Mouse (Mus musculus) heart, postnatal 36 days (tissue): ENCODE data around the gene Ctnnd2. TPM values are rescaled to one million over a fixed set of nuclear protein-coding genes. Genes with fewer than 3 reads are reported as not detected.

Experiments used
- DNase-seq, 2 experiments: peaks; one replicate each; pipeline ENCODE4 v3.0.0; 2021 to 2022
- intact Hi-C: fragments of 180-260 bp; cut with DNase I; formaldehyde crosslinking; loops from one replicate; pipeline ENCODE4 v1.15.1; 2025
- total RNA-seq, 2 experiments: library from RNA; stranded (reverse); gene quantifications; 2 replicates each; pipeline ENCODE4 v1.2.3; 2021

The Ctnnd2 gene
- total RNA-seq, 2 experiments from 2014 or later: 0.11 to 0.25 TPM

DNA sequence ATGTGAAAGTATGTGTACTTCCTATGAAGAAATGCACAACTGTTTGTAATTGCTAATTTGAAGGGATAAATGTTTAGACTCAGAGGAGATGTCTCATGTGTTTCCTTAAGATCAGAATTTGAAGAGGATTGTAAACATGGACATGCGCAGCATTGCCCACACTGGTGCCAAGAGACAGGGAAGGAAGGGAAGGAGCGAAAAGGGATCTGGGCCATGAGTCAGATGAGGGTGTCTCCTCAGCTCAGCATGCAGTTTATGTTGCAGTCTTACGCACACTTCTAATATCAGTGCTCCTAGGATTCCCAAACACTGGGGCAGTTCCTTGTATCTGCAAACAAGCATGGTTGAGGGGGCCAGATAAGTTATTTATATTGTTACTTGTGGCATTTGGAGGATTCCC, 623.3 kb downstream of the Ctnnd2 start:
- DNase-seq: no peak
- intact Hi-C loops: no loop called here

DNA sequence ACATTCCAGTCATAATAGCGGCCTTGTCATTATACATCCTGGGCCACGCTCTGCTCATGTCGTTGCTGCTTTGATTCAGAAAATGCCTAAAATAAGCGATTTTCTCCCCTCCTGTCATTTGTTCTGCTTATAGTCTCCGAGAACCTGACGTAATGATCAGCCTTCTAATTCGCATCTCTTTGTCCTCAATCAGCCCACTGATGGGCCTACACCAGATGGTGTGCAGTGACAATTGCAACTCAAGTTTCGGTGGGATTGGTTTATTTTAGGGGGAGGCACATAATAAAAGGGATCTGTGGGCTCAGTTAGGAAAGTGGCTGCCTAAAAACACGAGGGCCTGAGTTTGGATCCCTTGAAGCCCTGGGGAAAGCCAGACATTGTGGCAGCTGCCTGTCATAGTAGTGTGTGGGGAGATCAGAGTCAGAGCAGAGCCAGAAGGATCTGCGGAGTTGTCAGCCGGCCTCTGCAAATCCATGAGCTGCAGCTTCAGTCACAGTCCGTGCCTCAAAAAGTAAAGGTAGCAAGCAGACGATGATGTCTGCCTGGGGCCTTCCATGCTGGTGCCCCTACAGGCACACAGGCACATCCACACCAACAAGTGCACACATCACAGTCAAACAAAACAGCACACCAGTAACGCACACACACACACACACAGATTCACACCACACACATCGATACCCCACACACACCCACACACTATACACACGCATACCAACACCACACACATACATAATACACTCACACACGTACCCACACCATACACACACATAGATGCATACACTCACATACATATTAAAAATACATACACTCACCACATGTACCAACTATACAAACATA, 655.3 kb downstream of the Ctnnd2 start:
- no peak for DNase-seq
- intact Hi-C loops: no loop called here

DNA sequence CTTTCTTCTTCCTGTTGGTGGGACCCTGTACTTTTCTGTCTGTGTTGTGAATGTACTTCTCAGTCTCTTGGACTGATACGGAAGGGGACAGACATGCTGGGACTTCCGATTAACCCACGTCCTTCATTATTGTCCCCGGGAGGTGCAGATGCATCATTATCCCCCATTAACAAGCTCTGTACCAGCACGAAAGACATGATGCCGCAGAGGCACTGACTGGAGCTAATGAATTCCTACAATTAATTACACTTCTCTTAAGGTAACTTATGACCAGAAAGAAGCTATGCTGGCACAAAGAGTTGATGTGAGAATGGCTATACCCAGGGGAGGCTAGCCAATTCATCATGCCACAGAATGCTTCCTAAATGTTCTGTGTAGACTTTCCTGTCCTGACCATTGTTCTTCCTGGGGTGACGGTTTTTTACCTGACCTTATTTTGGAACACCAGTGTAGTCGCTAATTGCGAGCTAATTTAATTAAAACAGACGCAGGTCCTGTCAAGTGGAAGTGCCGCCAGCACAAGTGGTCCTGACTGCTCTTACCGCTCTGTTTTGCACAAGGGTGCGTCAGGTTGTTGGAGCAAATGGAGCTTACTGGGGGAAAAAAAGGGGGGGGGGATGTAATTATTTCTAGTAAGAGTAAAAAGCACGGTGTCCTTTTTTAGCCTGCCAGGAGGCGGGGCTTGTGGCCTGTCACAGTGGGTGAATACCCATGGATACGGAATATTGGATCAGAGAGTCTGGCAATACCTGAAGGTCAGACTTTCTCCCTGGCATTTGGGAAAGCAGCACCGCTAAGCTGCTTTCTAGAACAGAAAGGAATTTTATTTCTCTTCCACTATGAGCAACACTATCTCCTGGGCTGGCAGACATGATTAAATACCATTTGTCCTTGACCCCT, 685.1 kb downstream of the Ctnnd2 start:
- intact Hi-C loops: no loop called here

DNA sequence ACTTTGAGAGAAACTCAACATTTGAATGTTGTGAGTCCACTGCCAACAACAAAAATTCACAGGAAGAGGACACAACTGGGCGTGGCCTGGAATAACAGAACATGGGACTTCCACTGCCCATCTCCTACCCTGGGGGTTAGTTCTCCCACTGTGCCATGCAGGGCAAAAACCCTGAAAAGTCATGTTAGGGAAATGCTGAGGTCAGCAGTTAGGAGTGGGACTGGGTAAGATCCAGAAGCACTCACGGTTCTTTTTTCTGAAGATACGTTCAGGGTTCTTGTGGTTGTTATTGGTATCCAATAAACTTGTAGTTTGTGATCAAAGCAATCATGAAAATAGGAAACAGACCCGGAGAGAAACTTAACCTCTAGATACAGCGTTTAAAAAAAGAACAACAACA, 695.0 kb downstream of the Ctnnd2 start:
- intact Hi-C loops: no loop called here
- DNase-seq: no peak

More for the DNA sequence above, 685.1 kb downstream of the Ctnnd2 start:
- DNase-seq: no peak

DNA sequence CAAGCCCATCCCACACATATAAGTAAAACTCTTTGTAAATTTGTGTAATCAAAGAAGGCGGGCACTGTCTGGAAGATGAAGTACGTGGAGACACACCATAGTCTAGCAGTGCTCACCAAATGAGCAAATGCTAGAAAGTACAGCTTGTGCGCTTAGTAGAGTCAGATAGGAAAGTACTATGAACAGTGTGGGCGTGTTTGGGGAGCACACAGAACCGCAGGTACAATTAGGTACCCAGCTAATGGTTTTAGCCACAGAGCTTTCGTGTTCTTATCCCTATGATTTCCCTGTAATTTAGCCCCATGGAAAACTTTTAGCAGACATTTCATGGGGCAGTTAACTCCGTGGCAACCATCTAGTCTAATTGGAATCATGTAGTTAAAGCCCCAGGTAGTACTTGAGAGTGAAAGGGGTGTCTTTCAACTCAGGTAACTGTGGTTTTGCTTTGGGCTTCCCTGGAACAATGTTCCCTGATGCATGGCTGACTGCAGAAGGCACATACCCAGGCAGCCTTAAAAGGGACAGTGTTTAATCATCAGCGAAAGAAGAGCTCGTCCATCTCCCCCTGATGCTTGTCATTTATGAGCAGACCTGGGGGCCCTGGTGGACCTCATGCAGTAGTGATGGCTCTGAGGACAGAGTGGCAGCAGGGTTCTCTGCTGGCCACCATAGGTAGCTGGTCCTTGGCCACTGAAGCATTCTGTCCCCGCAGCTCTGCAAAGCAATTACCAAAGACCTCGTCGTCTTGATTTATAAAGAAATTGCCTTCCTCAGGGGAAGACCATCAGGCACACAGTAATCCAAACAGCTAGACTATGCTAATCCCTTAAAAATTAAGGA, 697.5 kb downstream of the Ctnnd2 start:
- DNase-seq: no peak
- intact Hi-C loops: no loop called here

DNA sequence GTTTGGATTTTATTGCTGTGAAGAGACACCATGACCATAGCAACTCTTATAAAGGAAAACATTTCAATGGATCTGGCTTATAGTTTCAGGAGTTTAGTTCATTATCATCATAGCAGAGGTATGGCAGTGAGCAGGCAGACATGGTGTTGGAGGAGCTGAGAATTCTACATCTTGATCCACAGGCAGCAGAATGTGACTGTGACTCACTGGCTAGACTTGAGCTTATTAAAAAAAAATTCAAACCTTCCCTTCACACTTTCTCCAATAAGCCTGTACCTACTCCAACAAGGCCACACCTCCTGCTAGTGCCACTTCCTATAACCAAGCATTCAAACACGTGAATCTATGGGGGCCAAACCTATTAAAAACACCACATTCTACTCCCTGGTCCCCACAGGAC, 703.1 kb downstream of the Ctnnd2 start:
- DNase-seq: no peak
- intact Hi-C loops: no loop called here

DNA sequence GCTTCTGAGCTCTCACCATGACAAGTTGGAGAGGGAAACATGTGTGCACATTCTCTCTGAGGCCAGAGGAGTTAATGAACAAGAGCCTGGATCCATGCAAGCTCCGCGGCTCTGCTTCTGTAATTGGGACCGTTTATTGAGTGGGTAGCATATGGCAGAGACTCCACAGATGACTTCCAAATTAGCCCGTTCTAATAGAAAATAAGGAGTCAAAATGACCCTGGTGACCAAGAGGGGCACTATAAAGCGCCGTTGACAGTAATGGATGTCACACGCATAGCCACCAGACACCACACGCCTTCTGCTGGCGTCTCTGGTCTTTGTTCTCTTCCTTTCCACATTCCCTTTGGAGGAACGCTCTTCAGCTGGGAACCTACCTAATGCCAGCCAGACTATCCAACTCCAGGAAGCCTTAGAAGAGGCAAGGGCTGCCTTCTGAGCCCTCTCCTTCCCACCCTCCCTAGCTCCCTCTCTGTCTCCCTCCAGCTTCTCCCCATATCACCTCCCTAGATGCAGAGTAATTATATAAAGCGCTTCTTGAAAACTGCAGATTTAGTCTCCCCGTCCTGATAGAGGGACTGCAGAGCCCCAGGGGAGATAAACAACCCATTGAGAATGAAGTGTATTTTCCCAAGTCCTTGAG, 712.4 kb downstream of the Ctnnd2 start:
- DNase-seq: no peak
- intact Hi-C loops: no loop called here

DNA sequence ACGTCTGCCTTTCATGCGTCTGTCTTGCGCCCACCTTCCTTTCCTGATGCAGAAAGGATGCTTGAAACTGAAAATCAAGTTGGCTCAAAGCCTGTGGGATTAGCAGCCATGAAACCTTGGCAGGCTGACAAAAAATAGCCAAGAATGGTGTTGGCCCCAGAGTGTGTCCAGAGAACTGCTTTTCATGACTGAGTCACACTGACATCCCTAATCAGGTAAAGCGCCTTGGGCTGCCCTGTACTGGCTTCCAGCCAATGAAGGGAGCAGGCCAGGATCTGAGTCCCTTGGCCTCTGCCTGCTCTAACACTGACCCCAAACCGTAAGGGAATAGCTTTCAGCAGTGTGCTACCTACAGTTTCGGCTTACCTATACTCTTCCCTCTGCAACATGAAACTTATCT, 713.0 kb downstream of the Ctnnd2 start:
- intact Hi-C loops: no loop called here
- DNase-seq: peak; percentile 2 to 3

DNA sequence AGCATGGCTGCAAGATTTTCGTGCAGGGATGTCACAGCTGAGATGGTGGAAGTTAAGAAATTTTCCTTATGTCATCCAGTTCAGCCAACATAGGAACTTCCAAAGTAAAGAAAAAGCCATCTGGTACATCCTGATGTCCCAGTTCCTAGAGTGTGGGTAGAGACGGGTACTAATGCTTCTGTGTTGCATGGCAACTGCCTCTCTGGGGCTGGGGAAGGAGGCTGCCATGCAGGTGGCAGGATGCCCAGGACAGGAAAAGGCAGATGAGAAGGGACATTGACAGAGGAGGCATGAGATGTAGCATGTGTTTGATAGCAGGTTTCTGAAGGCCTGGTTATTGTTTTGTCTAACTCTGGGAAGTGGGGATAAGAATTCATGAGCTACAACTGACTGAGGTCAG, 715.2 kb downstream of the Ctnnd2 start:
- intact Hi-C loops: no loop called here
- DNase-seq: no peak

DNA sequence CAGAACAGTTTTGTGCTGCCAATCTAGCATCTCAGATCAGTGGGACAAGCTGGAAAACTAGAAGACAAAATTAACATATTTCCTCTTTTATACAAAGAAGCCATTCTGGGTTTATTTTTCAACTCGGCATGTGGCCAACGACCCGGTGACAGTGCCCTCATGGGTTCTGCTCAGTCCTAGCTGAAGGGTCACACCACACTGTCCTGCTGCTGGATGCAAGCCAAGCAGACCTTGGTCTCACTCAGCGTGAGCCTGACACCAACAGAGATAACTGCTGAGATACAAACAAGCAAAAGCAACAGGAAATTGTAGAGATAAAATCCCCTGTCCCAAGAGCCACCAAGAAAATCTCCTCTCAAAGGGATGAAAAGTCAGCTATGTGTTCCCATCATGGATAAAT, 719.6 kb downstream of the Ctnnd2 start:
- DNase-seq: no peak
- intact Hi-C loops: no loop called here

DNA sequence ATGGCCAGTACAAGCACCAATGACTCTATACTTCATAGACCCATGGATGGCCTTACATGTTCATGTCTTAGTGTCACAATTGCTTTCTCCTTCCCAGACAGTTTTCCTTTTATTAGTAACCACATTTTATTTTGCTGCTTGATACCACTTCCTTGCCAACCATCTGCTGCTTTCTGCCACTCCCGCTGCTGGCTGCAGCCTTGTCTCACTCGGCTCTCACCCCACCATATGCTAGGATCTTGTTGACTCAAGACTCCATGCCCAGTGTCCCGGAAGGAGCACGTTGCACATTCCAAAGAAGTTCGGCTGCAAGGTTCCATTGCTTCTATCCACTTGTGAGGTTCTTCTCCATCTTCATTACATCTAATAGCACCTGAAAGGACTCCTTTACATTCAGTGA, 722.7 kb downstream of the Ctnnd2 start:
- intact Hi-C loops: no loop called here
- no peak for DNase-seq

DNA sequence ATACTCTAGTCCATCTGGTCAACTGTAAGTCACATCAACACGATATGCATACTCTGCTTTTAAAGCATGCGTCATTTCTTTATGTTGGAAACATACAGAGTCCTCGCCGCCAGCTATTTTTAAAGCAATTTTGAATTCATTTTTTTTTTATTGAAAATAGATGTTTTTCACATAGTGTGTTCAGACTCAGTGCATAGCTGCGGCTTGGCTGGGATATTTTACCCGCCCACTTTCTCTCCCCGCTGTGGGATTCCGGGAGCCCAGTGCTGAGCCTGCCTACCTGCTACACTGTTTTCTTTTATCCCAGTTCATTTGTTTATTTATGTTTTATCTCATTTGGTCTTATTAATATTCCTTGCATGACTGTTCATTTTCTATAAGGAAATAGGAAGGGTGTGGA, 724.9 kb downstream of the Ctnnd2 start:
- intact Hi-C loops: no loop called here
- DNase-seq: no peak

DNA sequence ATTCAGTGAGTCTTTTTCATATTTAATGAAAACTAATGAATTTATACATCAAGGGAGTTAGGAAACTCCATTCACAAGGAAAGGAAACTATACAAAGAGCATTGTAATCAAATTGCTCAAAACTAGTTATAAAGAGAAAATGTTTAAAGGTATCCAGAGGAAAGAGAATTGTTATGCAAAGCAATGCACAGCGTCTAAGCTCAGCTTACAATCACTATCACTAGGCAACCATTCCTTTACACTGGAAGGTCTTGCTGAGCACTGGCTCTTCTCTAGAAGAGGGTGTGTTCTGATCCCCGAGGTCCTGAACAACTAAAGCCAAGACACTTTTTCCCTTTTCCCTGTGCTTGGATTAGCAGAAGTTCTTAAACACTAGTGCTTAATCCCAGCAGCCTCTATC, 735.6 kb downstream of the Ctnnd2 start:
- intact Hi-C loops: no loop called here
- DNase-seq: no peak

DNA sequence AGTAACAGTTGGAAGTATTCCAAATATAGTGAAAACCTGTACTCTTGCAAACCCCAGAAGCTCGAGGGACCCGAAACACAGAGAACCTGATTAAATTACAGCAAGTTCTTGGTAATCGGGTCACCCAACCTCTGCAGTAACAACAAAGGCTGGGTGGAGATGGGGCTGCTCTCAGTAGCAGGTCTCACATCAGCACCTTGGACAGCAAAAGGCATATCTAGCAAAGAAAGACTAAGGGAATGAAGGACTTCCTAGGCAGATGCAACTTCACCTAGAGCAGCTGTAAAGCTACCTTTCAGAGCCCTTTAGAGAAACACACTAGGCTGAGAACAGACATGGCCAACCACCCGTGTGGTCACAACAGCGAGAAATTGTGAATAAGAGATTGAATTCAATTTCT, 741.0 kb downstream of the Ctnnd2 start:
- intact Hi-C loops: no loop called here
- DNase-seq: no peak

DNA sequence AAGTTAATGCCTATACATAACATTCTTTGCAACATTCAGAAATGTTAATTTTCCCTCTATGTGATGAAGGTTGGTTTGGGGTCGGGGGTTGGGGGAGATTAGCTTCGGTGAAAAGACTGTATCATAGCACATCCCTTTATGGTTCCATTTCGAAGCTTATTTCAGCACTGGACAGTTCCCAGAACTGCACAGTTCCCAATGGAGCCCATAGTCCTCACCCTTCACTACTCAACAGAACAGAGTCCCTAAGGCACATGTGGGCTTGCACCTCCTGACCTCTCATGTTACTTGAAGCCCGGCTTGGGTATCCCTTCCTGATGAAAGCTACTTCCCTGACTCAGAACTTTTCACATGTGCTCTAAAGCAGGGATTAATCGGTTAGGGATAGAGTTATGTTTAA, 753.4 kb downstream of the Ctnnd2 start:
- intact Hi-C loops: loop anchor here (2.0 to 5.0 kb wide), 3 partner anchors 225 to 521 kb away; no protein-coding TSS in a partner anchor
- DNase-seq: no peak

DNA sequence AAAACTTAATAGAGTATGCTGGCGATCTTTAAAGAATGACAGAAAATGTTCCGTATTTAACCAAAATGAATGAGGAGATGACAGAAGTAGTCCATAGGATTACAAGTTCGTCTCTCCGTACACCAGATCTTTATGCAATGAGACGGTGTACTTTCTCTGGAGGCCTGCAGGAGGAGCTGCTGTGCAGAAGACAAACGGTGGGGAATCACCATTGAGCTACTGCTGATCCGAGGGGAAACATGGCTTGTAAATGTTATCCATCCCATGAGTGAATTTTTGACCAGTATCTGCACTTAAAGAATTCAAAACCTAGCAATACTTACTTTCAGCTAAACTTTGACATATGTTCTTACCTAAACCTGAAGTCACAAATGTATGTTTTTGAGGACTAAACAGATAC, 755.2 kb downstream of the Ctnnd2 start:
- peak; percentile 33 to 52 for DNase-seq
- intact Hi-C loops: loop anchor here (2.0 to 5.0 kb wide), 3 partner anchors 223 to 520 kb away; no protein-coding TSS in a partner anchor

DNA sequence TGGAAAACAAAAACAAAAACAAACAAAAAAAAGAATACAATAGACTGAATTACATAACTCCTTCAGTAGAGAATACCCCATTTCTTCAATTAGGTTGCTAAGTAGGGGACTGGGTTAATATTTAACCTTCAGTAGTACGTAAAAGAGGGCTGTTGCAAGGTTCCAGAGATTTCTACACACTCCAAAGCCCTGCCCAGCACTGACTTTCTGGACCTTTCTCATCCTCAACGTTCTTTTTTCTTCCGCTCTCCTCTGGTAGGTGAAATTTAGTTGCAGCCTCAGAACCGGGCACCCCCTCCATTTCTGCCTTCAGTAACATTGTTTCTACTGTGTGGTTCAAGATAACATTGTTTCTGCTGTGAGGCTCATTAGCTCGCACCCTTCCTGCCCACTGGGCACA, 759.5 kb downstream of the Ctnnd2 start:
- intact Hi-C loops: no loop called here
- DNase-seq: no peak

DNA sequence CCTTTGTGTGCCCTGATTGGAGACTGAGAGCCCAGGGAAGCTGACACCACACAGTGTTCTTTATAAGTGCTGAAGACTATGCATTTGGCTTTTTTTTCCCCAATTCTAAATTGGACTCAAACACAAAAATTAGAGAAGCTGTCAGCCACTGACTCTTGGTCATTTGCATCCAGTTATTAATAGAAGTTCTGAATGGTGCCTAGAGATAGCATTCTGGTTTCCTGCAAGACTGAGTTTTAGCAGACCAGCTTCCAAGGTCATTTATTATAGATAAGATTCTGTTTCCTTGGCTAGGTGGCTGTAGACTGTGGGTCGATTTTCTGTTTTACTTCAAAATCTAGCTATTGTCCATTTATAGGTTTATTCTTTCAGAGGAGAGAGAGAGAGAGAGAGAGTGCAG, 773.5 kb downstream of the Ctnnd2 start:
- intact Hi-C loops: no loop called here
- DNase-seq: no peak

DNA sequence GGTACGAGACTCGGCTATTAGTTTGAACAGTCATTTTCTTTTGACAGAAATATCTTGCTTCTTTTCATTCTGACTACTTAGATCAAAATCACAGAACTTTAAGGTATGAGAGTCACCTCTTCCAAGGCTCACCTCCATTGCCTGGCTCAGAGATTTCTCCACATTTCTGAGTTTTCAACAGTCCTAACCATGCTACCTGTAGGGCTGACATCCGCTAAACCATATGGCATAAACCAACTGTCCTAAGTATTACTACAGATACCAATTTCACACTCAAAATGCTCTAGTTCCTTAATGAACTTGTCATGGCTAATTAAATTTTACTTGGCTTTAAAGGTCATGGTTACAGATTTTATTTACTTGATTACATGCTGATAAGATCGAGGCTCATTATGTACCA, 786.1 kb downstream of the Ctnnd2 start:
- no peak for DNase-seq
- intact Hi-C loops: no loop called here

DNA sequence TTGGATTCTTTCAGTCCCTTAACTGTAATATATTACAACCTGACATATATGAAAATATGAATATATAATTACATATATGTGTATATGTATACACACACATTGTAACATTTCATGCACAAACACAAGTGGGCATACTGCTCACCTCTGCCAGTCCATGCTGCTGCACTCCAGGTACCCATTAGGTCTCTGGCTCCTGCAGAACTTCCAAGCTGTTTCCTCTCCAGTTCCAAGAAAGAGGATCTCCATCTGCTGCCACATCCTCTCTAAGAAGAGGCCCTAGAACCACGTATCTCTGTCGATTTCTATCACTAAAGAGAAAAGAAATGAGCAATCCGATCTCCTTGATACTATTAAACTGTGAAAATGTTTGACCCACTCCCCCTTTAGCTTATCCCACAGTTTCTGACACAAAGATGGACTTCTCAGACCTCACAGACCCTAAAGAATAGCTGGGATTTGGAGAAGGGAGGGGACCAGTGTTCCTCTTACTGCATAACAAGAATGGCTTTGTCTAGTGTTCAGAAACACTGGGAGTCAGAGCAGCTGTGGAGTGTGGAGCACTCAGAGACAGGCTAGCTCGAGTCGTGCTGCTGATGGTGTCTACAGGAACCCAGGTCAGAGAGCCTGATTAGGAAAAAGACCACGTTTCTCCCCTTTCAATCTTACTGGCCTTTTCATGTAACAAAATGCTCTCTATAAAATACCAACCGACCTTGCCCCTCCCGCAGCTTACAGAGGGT, 790.2 kb downstream of the Ctnnd2 start:
- DNase-seq: no peak
- intact Hi-C loops: no loop called here
